Comparison of ENCODE assay signal across 17 mouse cellular contexts in genomic region chr17:93140003-93140402, GRCm38 (mm10). TPM values are rescaled to one million over a fixed set of nuclear protein-coding genes. Genes with fewer than 3 reads are reported as not detected.
DNase-seq lines count a peak whose midpoint lies in the region; ATAC-seq and TF ChIP-seq lines count a peak whose summit lies in the region.
"Had no signal": no experiment of that assay in that cellular context is flagged by ENCODE, and none has a peak within 500 bp of the region (broad histone marks: within the 10 kb centered on the region; RNA-seq: fewer than 3 reads in every experiment).

No protein-coding gene starts in this region.

- DNase-seq in embryo, embryonic 11 days = peak; percentile 7
- DNase-seq in embryo, embryonic 9.5 days (ENCODE audit: extremely low spot score) = no peak
- peak in 1 of 2 experiments; percentile 27 for DNase-seq in layer of hippocampus, adult 2 months (ENCODE audit: low spot score in 2 of 2)
- DNase-seq in layer of hippocampus, adult 9-10 months (ENCODE audit: low spot score) = no peak
- DNase-seq in A20 (ENCODE audit: low read depth, low spot score) = peak; percentile 19
- peak; percentile 77 for DNase-seq in brain, adult 2 months (ENCODE audit: low read depth, low spot score)
- no peak for DNase-seq in testis, postnatal 10 days (ENCODE audit: low spot score)
- DNase-seq: kidney, postnatal 10 days; lung, adult 18-20 months; thymus, adult 18-20 months had no signal

- no peak overlapping the region for H3K9ac ChIP-seq in heart, embryonic 11.5 days (ENCODE audit: low read depth, low read length)
- H3K9ac ChIP-seq: embryonic facial prominence, embryonic 13.5 days; hindbrain, embryonic 12.5 days; limb, embryonic 12.5 days had no signal

- H3K27ac ChIP-seq in layer of hippocampus, adult 2 months = no peak overlapping the region
- H3K27ac ChIP-seq in heart, embryonic 11.5 days (ENCODE audit: low read depth, low read length) = no peak overlapping the region
- H3K27ac ChIP-seq: embryonic facial prominence, embryonic 13.5 days; heart, embryonic 10.5 days; hindbrain, embryonic 12.5 days; limb, embryonic 12.5 days had no signal

- no peak for ATAC-seq in heart, embryonic 11.5 days (replicated peaks; ENCODE audit: insufficient number of reproducible peaks, low FRiP score, low TSS enrichment)
- ATAC-seq: CD4-positive, CD25-positive, alpha-beta regulatory T cell, adult 4 months had no signal

- WGBS in heart, embryonic 11.5 days (ENCODE audit: insufficient replicate concordance) = 56% methylated on average over 1 of the region's 1 CpGs

- H3K9me3 ChIP-seq in heart, embryonic 11.5 days (replicated peaks; ENCODE audit: control insufficient read depth, low read length) = no peaks in the 10 kb centered on the region
- H3K9me3 ChIP-seq: embryonic facial prominence, embryonic 13.5 days; heart, embryonic 10.5 days; hindbrain, embryonic 12.5 days; limb, embryonic 12.5 days had no signal

- H3K4me1 ChIP-seq in heart, embryonic 11.5 days (ENCODE audit: control insufficient read depth, insufficient read depth, low read length) = no peaks in the 10 kb centered on the region
- H3K4me1 ChIP-seq: embryonic facial prominence, embryonic 13.5 days; heart, embryonic 10.5 days; hindbrain, embryonic 12.5 days; limb, embryonic 12.5 days had no signal

- TF ChIP-seq CTCF in layer of hippocampus, adult 2 months (conservative IDR thresholded peaks at IDR 0.05) = peak; percentile 71

- no peaks in the 10 kb centered on the region for H3K36me3 ChIP-seq in heart, embryonic 11.5 days (ENCODE audit: control insufficient read depth, insufficient read depth, low read length)
- H3K36me3 ChIP-seq: embryonic facial prominence, embryonic 13.5 days; heart, embryonic 10.5 days; hindbrain, embryonic 12.5 days; limb, embryonic 12.5 days had no signal

- no peaks in the 10 kb centered on the region for H3K27me3 ChIP-seq in heart, embryonic 11.5 days (ENCODE audit: control insufficient read depth, insufficient read depth, low read length)
- H3K27me3 ChIP-seq: embryonic facial prominence, embryonic 13.5 days; hindbrain, embryonic 12.5 days; limb, embryonic 12.5 days had no signal

- no peak overlapping the region for H3K4me3 ChIP-seq in layer of hippocampus, adult 2 months
- H3K4me3 ChIP-seq in heart, embryonic 11.5 days (ENCODE audit: low read depth, low read length) = no peak overlapping the region
- H3K4me3 ChIP-seq: embryonic facial prominence, embryonic 13.5 days; heart, embryonic 10.5 days; hindbrain, embryonic 12.5 days; limb, embryonic 12.5 days had no signal

- no peak overlapping the region for H3K4me2 ChIP-seq in heart, embryonic 11.5 days
- H3K4me2 ChIP-seq: embryonic facial prominence, embryonic 13.5 days; hindbrain, embryonic 12.5 days; limb, embryonic 12.5 days had no signal

RNA-seq across cellular contexts. Expression of gene Adcyap1, which starts 58.8 kb away (rescaled TPM):
- 1 to 10 TPM; 4.8 to 6.7 TPM for total RNA-seq in layer of hippocampus, adult 2 months (2021)
- polyA plus RNA-seq in heart, embryonic 11.5 days (2014; fragmentation: Nextera tagmentation; extraction: Ambion mirVana) = 0.10 TPM in 2 replicates
- total RNA-seq: neutrophil, adult 5-6 weeks had no signal
- polyA plus RNA-seq: CD4-positive, CD25-positive, alpha-beta regulatory T cell, adult 4 months had no signal

Comparison
In these comparisons a context has a peak if more than half of its experiments do, and no peak if none do; other contexts are left out.
1. DNase-seq: peak in embryo, embryonic 11 days (single experiment), A20 (single experiment) and brain, adult 2 months (single experiment); none in embryo, embryonic 9.5 days (single experiment), layer of hippocampus, adult 9-10 months (single experiment) and testis, postnatal 10 days (single experiment).